Mouse (Mus musculus) kidney, embryonic 15.5 days (tissue): ENCODE measurements at regions not wholly inside any gene's neighbourhood (a gene's known extent, or its start where the extent isn't known, plus 50 kb on each side); places are given as distances from the start of the nearest gene placed in this dataset.

Source experiments
- ATAC-seq: fragments of 200-750 bp; cut with Nextera tagmentation; replicated peaks from 2 replicates; pipeline ENCODE4 v1.8.0; 2017; ENCODE audit warnings: moderate TSS enrichment; ENCODE audit not compliant: low FRiP score
- H3K27ac ChIP-seq: fragments of 300-500 bp; sonication (generic); 2 replicates; pipeline ENCODE4 v1.5.1; 2015; ENCODE audit warnings: mild to moderate bottlenecking, inconsistent platforms
- H3K27me3 ChIP-seq: fragments of 300-500 bp; sonication (generic); 2 replicates; pipeline ENCODE4 v1.6.1; 2015; ENCODE audit warnings: inconsistent platforms
- H3K36me3 ChIP-seq: fragments of 300-500 bp; sonication (generic); 2 replicates; pipeline ENCODE4 v1.6.1; 2015; ENCODE audit warnings: inconsistent platforms
- H3K4me1 ChIP-seq: fragments of 300-500 bp; sonication (generic); 2 replicates; pipeline ENCODE4 v1.6.1; 2015; ENCODE audit warnings: inconsistent platforms
- H3K4me2 ChIP-seq: fragments of 300-500 bp; sonication (generic); 2 replicates; pipeline ENCODE4 v1.6.1; 2015; ENCODE audit warnings: moderate library complexity, mild to moderate bottlenecking, inconsistent platforms
- H3K4me3 ChIP-seq: fragments of 300-500 bp; sonication (generic); replicated peaks from 2 replicates; pipeline ENCODE4 v1.5.1; 2015; ENCODE audit warnings: mild to moderate bottlenecking, inconsistent platforms
- H3K9ac ChIP-seq: fragments of 300-500 bp; sonication (generic); 2 replicates; pipeline ENCODE4 v1.6.1; 2015; ENCODE audit warnings: mild to moderate bottlenecking, inconsistent platforms
- H3K9me3 ChIP-seq: fragments of 300-500 bp; sonication (generic); replicated peaks from 2 replicates; pipeline ENCODE4 v1.6.1; 2016; ENCODE audit warnings: inconsistent platforms
- WGBS: fragments of 180-500 bp; shearing (Covaris S2); methylation state at CpG from one replicate; pipeline ENCODE4 v1.1.7; 2015; ENCODE audit warnings: mixed read lengths; 5-methylcytosine and 5-hydroxymethylcytosine counted together

DNA sequence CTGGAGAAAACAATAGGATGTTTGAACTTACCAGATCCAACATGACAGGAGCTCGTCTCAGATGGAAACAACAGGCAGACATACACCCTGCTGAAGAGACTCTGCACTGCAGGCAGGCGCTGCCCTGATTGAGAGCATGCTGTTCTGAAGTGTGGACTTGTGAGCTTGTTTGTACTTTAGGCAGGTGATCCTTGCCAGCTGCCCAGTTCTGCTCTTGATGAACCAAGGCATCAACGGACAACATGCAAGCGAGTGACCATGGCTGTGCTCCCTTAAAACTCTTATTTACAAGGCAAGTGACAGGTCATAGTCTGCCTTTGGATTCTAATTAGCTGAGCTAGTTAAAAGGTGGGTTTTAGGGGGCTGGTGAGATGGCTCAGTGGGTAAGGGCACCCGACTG, 109.3 kb downstream of the Sall1 start:
- Histone ChIP-seq H3K27me3 (no peaks in the 10 kb centered on the region), H3K36me3 (no peaks in the 10 kb centered on the region), H3K27ac (no peak overlapping the region), H3K4me3 (no peak overlapping the region), H3K9me3 (no peaks in the 10 kb centered on the region), H3K4me2 (no peak overlapping the region), H3K4me1 (no peaks in the 10 kb centered on the region), H3K9ac (no peak overlapping the region)
- WGBS: 92% methylated on average over 5 of the region's 5 CpGs
- no peak for ATAC-seq

DNA sequence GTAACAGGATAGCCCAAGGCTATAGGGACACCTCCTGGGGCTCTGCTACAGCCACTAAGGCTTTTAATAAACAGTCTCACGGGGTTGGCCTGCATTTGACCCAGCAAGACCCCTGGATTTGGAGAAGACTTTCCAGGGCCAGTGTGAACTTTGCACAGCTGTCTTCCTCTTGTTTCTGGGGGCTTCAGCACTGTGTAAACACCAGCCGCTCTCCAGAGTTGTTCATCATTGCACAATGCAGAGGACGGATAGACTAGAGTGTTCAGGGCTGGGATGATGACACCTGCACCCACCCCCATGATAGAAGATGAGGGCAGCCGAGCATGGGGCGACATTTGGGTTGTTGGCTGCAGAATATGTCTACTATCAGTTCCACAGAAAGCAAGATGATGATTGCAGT, 112.9 kb downstream of the Sall1 start:
- peaks cover 14% of the 10 kb centered on the region for H3K4me1 ChIP-seq
- 52% methylated on average over 5 of the region's 5 CpGs for WGBS
- no peak overlapping the region for H3K27ac ChIP-seq
- no peak overlapping the region for H3K4me3 ChIP-seq
- no peaks in the 10 kb centered on the region for H3K27me3 ChIP-seq
- H3K9me3 ChIP-seq: no peaks in the 10 kb centered on the region
- no peak overlapping the region for H3K4me2 ChIP-seq
- H3K36me3 ChIP-seq: no peaks in the 10 kb centered on the region
- no peak for ATAC-seq
- H3K9ac ChIP-seq: no peak overlapping the region

DNA sequence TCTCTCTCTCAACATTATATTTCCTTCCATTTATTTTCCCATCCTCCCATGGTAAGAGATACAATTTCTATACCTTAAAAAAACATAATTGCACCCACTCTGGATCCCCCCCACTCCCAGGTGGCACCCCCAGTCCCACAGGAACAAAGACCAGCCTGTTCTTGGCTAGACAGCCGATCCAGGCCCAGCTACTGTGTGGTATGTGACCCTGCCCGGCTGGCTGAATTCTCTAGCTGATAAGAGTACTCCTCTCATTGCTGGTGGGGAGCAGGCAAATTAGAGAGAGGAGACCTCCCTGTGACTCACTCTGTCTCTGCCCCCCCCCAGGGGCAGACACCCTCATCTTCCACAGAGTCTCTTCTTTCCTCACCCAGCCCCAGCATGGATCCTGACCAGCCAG, 113.6 kb downstream of the Sall1 start:
- no peaks in the 10 kb centered on the region for H3K36me3 ChIP-seq
- H3K4me2 ChIP-seq: no peak overlapping the region
- H3K9ac ChIP-seq: no peak overlapping the region

DNA sequence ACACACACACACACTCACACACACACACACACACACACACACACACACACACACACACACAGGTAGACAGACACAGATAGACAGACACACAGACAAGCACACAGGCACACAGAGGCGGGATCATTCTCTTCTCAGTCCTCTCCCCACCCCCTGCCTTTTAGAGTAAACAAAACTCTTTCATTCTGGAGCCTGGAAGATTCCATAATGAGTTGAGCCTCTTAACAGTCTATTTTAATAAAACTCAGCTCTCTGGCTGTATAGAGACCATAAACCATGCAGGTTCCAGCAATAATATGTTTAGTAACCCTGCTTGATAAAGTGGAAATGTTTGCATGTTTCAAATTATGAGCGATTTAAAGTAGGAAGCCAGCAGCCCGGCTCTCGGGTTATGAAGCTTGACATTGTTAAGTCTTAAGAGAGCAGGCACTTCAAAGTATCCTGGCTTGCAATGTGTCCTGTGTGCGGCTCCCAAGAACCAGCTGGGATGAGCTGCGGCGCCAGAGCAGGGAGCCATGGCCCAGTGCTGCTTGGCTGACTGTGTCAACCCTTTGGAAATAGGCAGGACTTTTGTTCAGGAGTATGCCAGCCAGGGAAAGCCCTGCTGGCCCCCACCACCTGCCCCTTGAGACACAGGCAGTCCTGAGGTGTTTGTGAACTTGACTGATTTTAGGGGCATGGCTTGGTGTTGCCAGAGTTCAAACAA, 115.1 kb downstream of the Sall1 start:
- no peak overlapping the region for H3K4me3 ChIP-seq
- ATAC-seq: no peak
- H3K27me3 ChIP-seq: no peaks in the 10 kb centered on the region
- no peaks in the 10 kb centered on the region for H3K36me3 ChIP-seq
- 33% methylated on average over 7 of the region's 7 CpGs for WGBS
- H3K9ac ChIP-seq: no peak overlapping the region
- H3K27ac ChIP-seq: peak overlapping the region; percentile 1; the same call in 1 of the 2 replicates
- peaks cover 14% of the 10 kb centered on the region for H3K4me1 ChIP-seq
- H3K9me3 ChIP-seq: no peaks in the 10 kb centered on the region
- no peak overlapping the region for H3K4me2 ChIP-seq

More for the DNA sequence above, 113.6 kb downstream of the Sall1 start:
- WGBS: 49% methylated on average over 2 of the region's 2 CpGs
- H3K27ac ChIP-seq: no peak overlapping the region
- H3K4me1 ChIP-seq: peaks cover 14% of the 10 kb centered on the region
- H3K4me3 ChIP-seq: no peak overlapping the region
- H3K27me3 ChIP-seq: no peaks in the 10 kb centered on the region
- ATAC-seq: no peak
- H3K9me3 ChIP-seq: no peaks in the 10 kb centered on the region

DNA sequence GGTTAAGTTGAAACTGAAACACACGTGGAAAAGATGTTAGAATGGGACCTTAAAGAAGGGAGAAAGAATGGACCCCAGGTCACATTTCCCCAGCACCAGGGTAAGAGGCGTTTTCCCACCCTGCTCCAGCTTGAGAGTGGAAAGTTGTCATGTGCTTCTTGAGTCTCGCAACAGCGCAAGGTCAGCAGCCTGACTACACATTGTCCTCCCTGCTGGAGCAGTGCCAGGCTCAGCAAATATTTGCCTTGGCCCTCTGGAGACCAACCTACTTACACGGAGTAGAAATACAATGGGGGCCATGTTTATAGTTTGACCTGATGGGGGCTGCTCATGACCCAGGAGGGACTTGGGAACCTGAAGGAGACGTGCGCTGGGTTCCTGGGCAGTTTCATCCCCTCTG, 121.1 kb downstream of the Sall1 start:
- no peaks in the 10 kb centered on the region for H3K36me3 ChIP-seq
- no peak overlapping the region for H3K4me2 ChIP-seq
- no peaks in the 10 kb centered on the region for H3K9me3 ChIP-seq
- no peak overlapping the region for H3K9ac ChIP-seq
- no peak overlapping the region for H3K27ac ChIP-seq
- ATAC-seq: no peak
- no peaks in the 10 kb centered on the region for H3K27me3 ChIP-seq
- no peak overlapping the region for H3K4me3 ChIP-seq
- WGBS: 59% methylated on average over 7 of the region's 7 CpGs
- H3K4me1 ChIP-seq: 0 out of 2 replicates have a peak, but pooled peaks cover 4% of the 10 kb centered on the region

DNA sequence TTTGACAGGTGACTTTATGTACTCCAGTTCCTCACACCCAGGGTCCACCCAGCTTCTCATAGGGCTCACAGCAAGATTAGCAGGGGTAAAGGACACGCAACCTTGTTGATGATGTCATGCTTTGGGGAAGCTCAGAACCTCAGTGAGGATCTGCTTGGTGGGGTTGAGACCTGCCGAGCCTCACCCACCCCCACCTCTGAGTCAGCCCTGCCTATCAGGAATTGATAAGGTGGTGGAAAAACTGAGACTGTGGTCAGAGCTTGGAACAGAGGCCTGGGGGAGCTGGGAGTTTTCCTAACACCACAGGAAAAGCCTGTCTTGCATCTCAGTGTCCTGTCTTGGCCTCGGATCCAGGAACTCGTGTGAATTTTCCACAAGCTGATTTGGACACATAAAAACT, 122.0 kb downstream of the Sall1 start:
- Histone ChIP-seq H3K4me2 (no peak overlapping the region), H3K4me1 (0 out of 2 replicates have a peak, but pooled peaks cover 4% of the 10 kb centered on the region), H3K9ac (no peak overlapping the region), H3K27me3 (no peaks in the 10 kb centered on the region), H3K4me3 (no peak overlapping the region), H3K27ac (no peak overlapping the region), H3K36me3 (no peaks in the 10 kb centered on the region), H3K9me3 (no peaks in the 10 kb centered on the region)
- WGBS: 76% methylated on average over 4 of the region's 4 CpGs
- no peak for ATAC-seq

DNA sequence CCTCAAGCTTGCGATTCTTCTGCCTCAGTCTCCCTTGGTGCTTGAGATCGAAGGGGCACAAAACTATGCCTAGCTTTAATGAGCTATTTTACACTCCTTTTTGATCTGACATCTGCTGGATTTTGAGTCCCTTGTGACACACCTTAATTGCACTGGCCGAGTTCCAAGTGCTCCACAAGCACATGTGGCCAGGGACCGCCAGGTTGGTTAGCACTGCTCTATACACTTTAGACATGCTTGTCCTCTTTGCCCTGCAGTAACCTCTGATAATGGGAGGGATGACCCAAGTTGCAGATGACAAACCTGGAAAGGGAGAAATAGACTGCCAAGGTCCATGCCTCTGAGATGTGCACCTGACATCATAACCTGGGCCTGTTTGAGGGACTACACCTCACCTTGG, 124.7 kb downstream of the Sall1 start:
- 72% methylated on average over 4 of the region's 4 CpGs for WGBS
- peaks cover 4% of the 10 kb centered on the region; the same call in 1 of the 2 replicates for H3K27me3 ChIP-seq
- H3K36me3 ChIP-seq: no peaks in the 10 kb centered on the region
- H3K9ac ChIP-seq: no peak overlapping the region
- no peak for ATAC-seq
- H3K27ac ChIP-seq: no peak overlapping the region
- H3K4me3 ChIP-seq: no peak overlapping the region
- H3K4me2 ChIP-seq: no peak overlapping the region
- no peaks in the 10 kb centered on the region for H3K9me3 ChIP-seq
- 0 out of 2 replicates have a peak, but pooled peaks cover 4% of the 10 kb centered on the region for H3K4me1 ChIP-seq

DNA sequence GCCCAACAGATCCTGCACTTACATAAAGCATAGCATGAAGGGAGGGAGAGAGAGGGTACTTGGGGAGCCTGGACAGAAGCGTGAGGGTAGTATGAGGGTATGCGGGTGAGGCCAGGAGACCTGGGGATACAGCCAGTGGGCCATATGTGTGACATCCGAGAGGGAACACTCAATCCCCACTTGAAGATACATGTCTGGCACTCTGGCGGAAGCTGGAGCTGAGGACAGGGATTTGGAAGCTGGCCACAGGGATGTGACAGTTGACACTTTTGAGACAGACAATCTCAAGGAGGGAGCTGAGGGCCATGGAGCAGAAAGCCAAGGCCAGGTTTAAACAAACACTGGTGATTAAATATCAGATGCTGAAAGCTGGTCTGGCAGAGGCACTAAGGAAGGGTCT, 127.9 kb downstream of the Sall1 start:
- Histone ChIP-seq H3K27ac (no peak overlapping the region), H3K4me1 (no peaks in the 10 kb centered on the region), H3K36me3 (no peaks in the 10 kb centered on the region), H3K27me3 (peaks cover 4% of the 10 kb centered on the region; the same call in 1 of the 2 replicates), H3K9ac (no peak overlapping the region), H3K4me3 (no peak overlapping the region), H3K4me2 (no peak overlapping the region), H3K9me3 (no peaks in the 10 kb centered on the region)
- WGBS: 68% methylated on average over 4 of the region's 4 CpGs
- no peak for ATAC-seq

DNA sequence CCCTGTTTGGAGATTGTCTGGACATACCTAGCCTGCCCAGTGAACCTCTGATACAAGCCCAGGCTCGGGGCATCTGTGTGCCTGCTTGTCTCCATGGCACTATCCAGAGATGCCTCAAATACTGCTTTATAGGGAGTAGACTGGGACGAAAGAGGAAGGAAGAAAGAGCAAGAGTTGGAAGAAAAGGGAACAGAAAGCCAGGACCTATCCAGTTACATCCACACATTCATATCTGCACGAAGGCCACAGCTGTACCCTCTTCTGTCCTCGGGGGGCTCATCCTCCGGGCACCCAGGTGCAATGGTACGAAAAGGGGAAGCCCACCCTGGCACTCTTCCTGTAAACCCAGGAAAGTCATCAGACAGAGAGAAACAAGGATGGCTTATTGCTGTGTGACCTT, 129.3 kb downstream of the Sall1 start:
- Histone ChIP-seq H3K9ac (no peak overlapping the region), H3K4me2 (no peak overlapping the region), H3K4me1 (no peaks in the 10 kb centered on the region), H3K27me3 (peaks cover 4% of the 10 kb centered on the region; the same call in 1 of the 2 replicates), H3K27ac (no peak overlapping the region), H3K36me3 (no peaks in the 10 kb centered on the region), H3K9me3 (no peaks in the 10 kb centered on the region), H3K4me3 (no peak overlapping the region)
- ATAC-seq: no peak
- 82% methylated on average over 6 of the region's 6 CpGs for WGBS

DNA sequence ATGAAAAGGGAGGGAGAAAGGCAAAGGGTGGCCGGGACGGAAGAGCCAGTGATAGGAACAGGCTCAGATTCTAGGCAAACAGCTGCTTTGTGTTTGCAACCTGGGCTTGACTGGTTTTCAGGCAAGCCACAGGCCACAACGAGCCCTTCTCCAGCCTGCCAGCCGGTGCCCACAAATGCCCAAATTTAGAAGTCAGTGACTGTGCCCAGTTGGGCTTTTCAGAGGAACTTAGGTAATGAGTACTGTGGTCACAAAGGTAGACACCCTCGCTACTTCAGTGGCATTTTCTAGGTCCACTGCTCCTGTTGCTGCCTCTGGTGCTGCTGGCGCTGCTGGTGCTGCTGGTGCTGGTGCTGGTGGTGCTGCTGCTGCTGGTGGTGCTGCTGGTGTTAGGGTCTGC, 129.8 kb downstream of the Sall1 start:
- no peak overlapping the region for H3K4me2 ChIP-seq
- no peak overlapping the region for H3K9ac ChIP-seq
- no peak for ATAC-seq
- no peak overlapping the region for H3K27ac ChIP-seq
- H3K4me3 ChIP-seq: no peak overlapping the region
- WGBS: 69% methylated on average over 6 of the region's 6 CpGs
- peaks cover 4% of the 10 kb centered on the region; the same call in 1 of the 2 replicates for H3K27me3 ChIP-seq
- no peaks in the 10 kb centered on the region for H3K9me3 ChIP-seq
- H3K36me3 ChIP-seq: no peaks in the 10 kb centered on the region
- H3K4me1 ChIP-seq: no peaks in the 10 kb centered on the region

DNA sequence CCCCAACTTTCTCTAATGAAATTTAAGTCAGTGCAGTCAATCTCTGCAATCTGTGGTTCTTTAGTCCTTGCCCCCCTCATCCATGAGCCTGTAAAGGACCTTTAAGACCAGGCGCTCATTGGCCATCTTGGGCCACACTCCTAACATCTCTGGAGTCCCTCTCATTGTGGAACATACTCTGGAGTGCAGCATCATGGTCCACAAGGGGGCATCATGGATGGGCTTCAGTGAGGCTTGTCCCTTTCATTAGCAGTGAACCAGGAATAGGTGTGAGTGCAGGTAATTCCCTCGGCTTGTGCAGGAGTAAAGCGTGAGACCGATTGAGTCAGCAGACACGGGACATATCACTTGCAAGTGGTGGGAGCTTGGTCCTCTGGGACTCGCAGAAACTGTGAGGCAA, 137.7 kb downstream of the Sall1 start:
- Histone ChIP-seq H3K36me3 (no peaks in the 10 kb centered on the region), H3K4me2 (no peak overlapping the region), H3K9ac (no peak overlapping the region), H3K4me3 (no peak overlapping the region), H3K9me3 (no peaks in the 10 kb centered on the region), H3K27ac (no peak overlapping the region), H3K4me1 (peaks cover 17% of the 10 kb centered on the region), H3K27me3 (peaks cover 7% of the 10 kb centered on the region; the same call in 1 of the 2 replicates)
- 84% methylated on average over 6 of the region's 6 CpGs for WGBS
- ATAC-seq: no peak

DNA sequence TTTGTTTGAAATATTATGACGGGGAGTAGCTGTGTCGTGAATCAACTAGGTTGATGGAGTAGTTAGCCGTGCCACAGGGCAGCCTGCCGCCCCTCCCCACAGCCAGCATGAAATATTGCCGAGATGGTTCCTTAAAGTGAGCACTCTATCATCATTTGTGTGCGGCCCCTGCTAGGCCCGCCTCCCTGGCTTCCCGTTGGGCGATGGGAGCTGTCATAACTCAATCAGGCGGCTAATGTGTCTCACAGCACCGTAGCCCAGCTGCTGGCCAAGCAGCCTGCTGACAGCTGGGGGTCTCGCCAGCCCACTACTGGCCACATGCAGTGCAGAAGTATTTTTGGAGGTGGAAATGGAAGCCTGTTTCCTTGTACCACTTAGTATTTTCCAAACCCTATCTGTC, 140.9 kb downstream of the Sall1 start:
- WGBS: 28% methylated on average over 12 of the region's 12 CpGs
- Histone ChIP-seq H3K27ac (no peak overlapping the region), H3K27me3 (peaks cover 7% of the 10 kb centered on the region; the same call in 1 of the 2 replicates), H3K4me2 (no peak overlapping the region), H3K9ac (no peak overlapping the region), H3K4me3 (no peak overlapping the region), H3K4me1 (peaks cover 17% of the 10 kb centered on the region), H3K9me3 (no peaks in the 10 kb centered on the region), H3K36me3 (no peaks in the 10 kb centered on the region)
- ATAC-seq: no peak
